ENCODE assay signal across 23 mouse cellular contexts in genomic region chr9:77513892-77514291, GRCm38 (mm10). TPM values are rescaled to one million over a fixed set of nuclear protein-coding genes. Genes with fewer than 3 reads are reported as not detected.
DNase-seq lines count a peak whose midpoint lies in the region; ATAC-seq and TF ChIP-seq lines count a peak whose summit lies in the region.
"Had no signal": no experiment of that assay in that cellular context is flagged by ENCODE, and none has a peak within 500 bp of the region (broad histone marks: within the 10 kb centered on the region; RNA-seq: fewer than 3 reads in every experiment).

No protein-coding gene starts in this region.

- H3K27me3 ChIP-seq in lung, embryonic 16.5 days (ENCODE audit: control insufficient read depth, insufficient read depth, low read depth, low read length), result no peaks in the 10 kb centered on the region
- H3K27me3 ChIP-seq in lung, postnatal 0 days (replicated peaks; ENCODE audit: insufficient read depth, low read length), result no peaks in the 10 kb centered on the region
- H3K27me3 ChIP-seq: embryonic facial prominence, embryonic 15.5 days; heart, embryonic 13.5 days; limb, embryonic 15.5 days; megakaryocyte, embryonic 14.5 days had no signal

- whole genome bisulfite sequencing in lung, embryonic 16.5 days, result 65% methylated on average over 3 of the region's 3 CpGs
- 60% methylated on average over 3 of the region's 3 CpGs for WGBS in lung, postnatal 0 days

- H3K27ac ChIP-seq in lung, embryonic 16.5 days (ENCODE audit: low read length), result no peak overlapping the region
- H3K27ac ChIP-seq in lung, postnatal 0 days (ENCODE audit: low read length), result no peak overlapping the region
- H3K27ac ChIP-seq: embryonic facial prominence, embryonic 15.5 days; heart, embryonic 13.5 days; hindbrain, embryonic 14.5 days; limb, embryonic 15.5 days; midbrain, embryonic 13.5 days had no signal

- H3K9me3 ChIP-seq in lung, embryonic 16.5 days (ENCODE audit: control insufficient read depth, low read length), result no peaks in the 10 kb centered on the region
- H3K9me3 ChIP-seq in lung, postnatal 0 days (ENCODE audit: low read length), result no peaks in the 10 kb centered on the region
- H3K9me3 ChIP-seq: embryonic facial prominence, embryonic 15.5 days; heart, embryonic 13.5 days; limb, embryonic 15.5 days; megakaryocyte, embryonic 14.5 days; midbrain, embryonic 13.5 days had no signal

- H3K4me2 ChIP-seq in lung, embryonic 16.5 days (ENCODE audit: low read depth, low read length), result no peak overlapping the region
- H3K4me2 ChIP-seq in lung, postnatal 0 days (replicated peaks; ENCODE audit: low read depth, low read length), result no peak overlapping the region
- H3K4me2 ChIP-seq: embryonic facial prominence, embryonic 15.5 days; heart, embryonic 13.5 days; hindbrain, embryonic 14.5 days; limb, embryonic 15.5 days; midbrain, embryonic 13.5 days had no signal

- H3K9ac ChIP-seq in lung, embryonic 16.5 days (ENCODE audit: low read length), result no peak overlapping the region
- no peak overlapping the region for H3K9ac ChIP-seq in lung, postnatal 0 days (replicated peaks; ENCODE audit: low read depth)
- H3K9ac ChIP-seq: embryonic facial prominence, embryonic 15.5 days; heart, embryonic 13.5 days; hindbrain, embryonic 14.5 days; limb, embryonic 15.5 days; midbrain, embryonic 13.5 days had no signal

- H3K4me1 ChIP-seq in lung, embryonic 16.5 days (replicated peaks; ENCODE audit: control insufficient read depth, insufficient read depth, low read length), result peaks cover 28% of the 10 kb centered on the region
- H3K4me1 ChIP-seq in lung, postnatal 0 days (ENCODE audit: insufficient read depth, low read depth, low read length), result peaks cover 19% of the 10 kb centered on the region; the same call in 1 of the 2 replicates

- H3K4me3 ChIP-seq in lung, embryonic 16.5 days (ENCODE audit: low read length), result no peak overlapping the region
- H3K4me3 ChIP-seq in lung, postnatal 0 days (ENCODE audit: low read depth, low read length), result no peak overlapping the region
- H3K4me3 ChIP-seq: embryonic facial prominence, embryonic 15.5 days; heart, embryonic 13.5 days; limb, embryonic 15.5 days; megakaryocyte, embryonic 14.5 days; midbrain, embryonic 13.5 days had no signal

- TF ChIP-seq EP300 in lung, postnatal 0 days (IDR thresholded peaks at IDR 0.05), result no peak

- 0 out of 2 replicates have a peak, but pooled peaks have one; percentile 29 for ATAC-seq in lung, embryonic 16.5 days (ENCODE audit: low read depth)
- no peak for ATAC-seq in lung, postnatal 0 days
- ATAC-seq in activated CD4-positive, CD25-positive, alpha-beta regulatory T cell, adult 4 months, result peak; percentile 96
- ATAC-seq in cerebellum, adult (ENCODE audit: insufficient number of reproducible peaks, low FRiP score, low TSS enrichment), result no peak
- ATAC-seq: forebrain, embryonic 16.5 days; intestine, embryonic 16.5 days; midbrain, embryonic 13.5 days had no signal

- no peak for TF ChIP-seq CTCF in lung, postnatal 0 days (IDR thresholded peaks at IDR 0.05)

- H3K36me3 ChIP-seq in lung, embryonic 16.5 days (ENCODE audit: control insufficient read depth, insufficient read depth, low read length), result no peaks in the 10 kb centered on the region
- H3K36me3 ChIP-seq in lung, postnatal 0 days (ENCODE audit: insufficient read depth, low read length), result no peaks in the 10 kb centered on the region
- H3K36me3 ChIP-seq: embryonic facial prominence, embryonic 15.5 days; heart, embryonic 13.5 days; limb, embryonic 15.5 days; midbrain, embryonic 13.5 days had no signal

- no peak for DNase-seq in lung, postnatal 0 days (ENCODE audit: low spot score)
- DNase-seq in thymus, adult 18-20 months, result peak; percentile 54 to 73
- DNase-seq in thymus, postnatal 36 days, result peak; percentile 69 to 79
- DNase-seq in layer of hippocampus, adult 18-20 months (ENCODE audit: low spot score in 2 of 2), result no peak
- no peak for DNase-seq in layer of hippocampus, adult 9-11 months
- DNase-seq: adrenal gland, postnatal 25 days; cerebellum, adult 9-10 months; gastrocnemius, postnatal 10 days; heart, adult 18-20 months; heart, postnatal 4 days; kidney, postnatal 25 days; lung, postnatal 10 days had no signal

RNA-seq across cellular contexts. Expression of gene Lrrc1, which starts 30.8 kb away (rescaled TPM):
- polyA plus RNA-seq in lung, embryonic 16.5 days (2015; fragmentation: Nextera tagmentation; extraction: Ambion mirVana), result 10.3 and 11.7 TPM in 2 replicates
- 15.5 and 16.5 TPM in 2 replicates for polyA plus RNA-seq in lung, postnatal 0 days (2015; fragmentation: Nextera tagmentation; extraction: Ambion mirVana)
- polyA plus RNA-seq in activated CD4-positive, CD25-positive, alpha-beta regulatory T cell, adult 4 months (2017; shearing (Covaris generic)), result 1 to 10 TPM; 2.2 to 3.6 TPM
- 1 to 10 TPM; 7.3 to 9.4 TPM for total RNA-seq in layer of hippocampus, adult 18-20 months (2021)

Comparison
In these comparisons a context has a peak if more than half of its experiments do, and no peak if none do; other contexts are left out.
1. ATAC-seq: peak in lung, embryonic 16.5 days (single experiment) and activated CD4-positive, CD25-positive, alpha-beta regulatory T cell, adult 4 months (single experiment); none in lung, postnatal 0 days (single experiment) and cerebellum, adult (single experiment).
2. DNase-seq: peak in thymus, adult 18-20 months (2 of 2) and thymus, postnatal 36 days (2 of 2); none in lung, postnatal 0 days (single experiment), layer of hippocampus, adult 18-20 months (0 of 2) and layer of hippocampus, adult 9-11 months (single experiment).